Mouse (Mus musculus): ENCODE data around the gene Gm9844.

- TF ChIP-seq POLR2A (IDR thresholded peaks at IDR 0.05; ENCODE audit: borderline replicate concordance, extremely low read depth, insufficient read depth, insufficient read length, poor library complexity, severe bottlenecking) (no peak; the same call in 1 of the 2 replicates), CTCF (IDR thresholded peaks at IDR 0.05; ENCODE audit: borderline replicate concordance, extremely low read depth, insufficient read depth, insufficient read length) (peak; percentile 23; the same call in 1 of the 2 replicates)
These were observed 42.1 kb downstream of the Gm9844 start for GRCm38 (mm10) chr7:24904070-24904483.
